Mouse (Mus musculus) cerebellum, postnatal 10 days (tissue): ENCODE results near the gene Spata21.

Source experiments
- DNase-seq, 2 experiments: peaks; one replicate each; pipeline ENCODE4 v3.0.0; 2021; ENCODE audit warnings: mixed read lengths in 2 of 2

Gene Spata21

DNA sequence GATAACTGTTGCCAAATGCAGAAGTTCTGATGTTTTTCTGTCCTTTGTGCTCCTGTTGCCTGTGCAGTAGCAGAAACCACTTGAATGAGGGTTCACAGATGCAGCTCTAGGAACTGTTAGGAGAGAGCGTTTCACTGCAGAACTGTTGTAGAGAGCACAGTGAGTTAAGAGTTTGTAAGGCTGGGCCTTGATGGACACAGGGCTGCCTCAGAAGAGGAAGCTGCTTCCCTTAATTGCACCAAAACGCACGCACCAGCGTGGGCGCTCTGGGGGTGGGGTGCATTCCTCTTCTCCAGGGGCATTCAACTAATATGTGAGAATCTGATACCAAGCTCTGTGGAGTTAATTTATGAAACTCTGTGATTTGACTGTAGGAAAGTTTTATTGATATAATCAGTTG lies 71.5 kb downstream of the Spata21 start:
- no peak for DNase-seq

DNA sequence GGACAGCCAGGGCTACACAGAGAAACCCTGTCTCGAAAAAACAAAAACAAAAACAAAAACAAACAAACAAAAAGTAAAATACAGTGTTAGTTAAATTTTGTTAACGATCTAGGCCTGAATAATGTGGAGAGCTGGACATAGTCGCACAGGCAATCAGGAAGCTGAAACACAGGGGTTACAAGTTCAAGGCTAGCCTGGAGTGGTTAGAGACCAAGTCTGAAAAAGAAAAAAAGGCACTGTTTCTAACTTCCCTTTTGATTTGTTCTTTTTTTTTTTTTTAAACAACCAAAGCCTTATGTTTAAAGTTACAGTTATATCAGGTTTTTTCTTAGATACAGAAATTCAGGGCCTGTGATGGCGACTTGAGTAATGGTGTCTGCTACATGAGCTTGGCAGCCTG lies 72.1 kb downstream of the Spata21 start:
- no peak for DNase-seq

DNA sequence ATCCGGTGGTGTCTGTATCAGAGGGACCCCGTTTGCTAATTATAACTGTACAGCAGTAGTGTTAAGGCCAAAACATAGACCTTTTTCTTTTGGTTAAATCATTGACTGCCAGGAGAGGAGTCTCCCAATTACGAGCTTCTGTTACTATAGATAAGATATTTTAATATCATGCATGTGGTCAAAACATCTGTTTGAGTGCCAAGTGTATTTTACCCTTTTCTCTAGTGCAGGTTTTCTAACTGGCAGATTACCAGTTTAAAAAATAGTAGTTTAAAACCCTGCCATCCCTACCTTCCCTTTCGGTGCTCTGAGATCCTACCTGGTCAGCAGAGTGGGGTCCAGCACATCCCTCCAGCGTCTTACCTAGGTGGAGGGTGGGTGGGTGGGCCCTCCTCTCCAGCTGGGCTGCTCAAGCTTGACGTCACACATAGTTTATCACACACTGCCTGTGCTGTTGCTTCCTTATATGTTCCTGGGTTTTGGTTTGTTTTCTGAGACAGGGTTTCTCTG lies 73.6 kb downstream of the Spata21 start:
- DNase-seq = no peak
